Mouse (Mus musculus) heart, postnatal 14 days (tissue): ENCODE results near the gene Zfp617. TPM values are rescaled to one million over a fixed set of nuclear protein-coding genes. Genes with fewer than 3 reads are reported as not detected.
"Not testable (repeated sequence)": the region's sequence is repeated elsewhere in the genome, so short reads cannot be mapped to it uniquely, and the experiment has no call there.

Source experiments
- DNase-seq, 2 experiments: peaks; one replicate each; pipeline ENCODE4 v3.0.0; 2021 to 2022
- intact Hi-C: fragments of 180-260 bp; cut with DNase I; formaldehyde crosslinking; loops from one replicate; pipeline ENCODE4 v1.15.1; 2025
- total RNA-seq, 2 experiments: library from RNA; stranded (reverse); gene quantifications; 2 replicates each; pipeline ENCODE4 v1.2.3; 2021

Gene Zfp617
- total RNA-seq, 2 experiments from 2014 or later: 25.9 to 29.0 TPM

DNA sequence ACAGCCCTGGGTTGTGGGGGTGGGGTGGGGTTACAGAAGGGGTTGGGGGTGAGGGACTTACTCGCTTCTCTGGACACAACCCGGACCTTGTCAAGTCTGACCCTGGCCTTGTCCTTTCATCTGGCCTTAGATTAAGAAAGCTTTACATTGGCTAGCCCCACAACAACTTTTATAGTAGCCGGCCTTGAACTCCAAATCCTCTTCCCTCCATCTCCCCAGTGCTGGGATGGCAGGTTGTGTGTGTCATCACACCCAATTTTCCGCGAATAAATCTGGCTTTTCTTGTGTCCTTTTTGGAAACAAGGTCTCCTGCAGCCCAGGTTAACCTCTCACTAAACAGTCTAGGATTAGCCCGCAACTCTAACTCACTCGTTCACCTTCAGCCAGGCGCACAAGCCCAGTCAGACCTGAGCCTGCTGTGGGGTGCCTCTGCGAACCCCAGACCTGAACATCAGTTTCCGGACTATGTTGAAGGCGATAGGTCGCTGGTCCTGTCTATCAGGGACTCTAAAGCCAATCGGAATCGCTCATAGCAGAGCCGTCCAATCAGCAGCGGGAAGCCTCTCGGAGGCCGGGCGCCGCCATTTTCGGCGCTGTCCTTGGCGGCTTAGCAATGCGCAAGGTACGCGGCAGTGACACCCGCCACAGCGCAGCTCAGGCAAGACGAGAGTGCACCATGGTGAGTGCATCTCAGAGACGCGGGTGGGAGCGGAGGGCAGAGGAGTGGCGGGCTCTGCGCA lies 42.2 kb downstream of the Zfp617 start, which contains the start of gene Zfp961:
Zfp961 (plus strand) TSS at position 557 of the 740 bp plus-strand sequence.
- DNase-seq: peak; percentile 98
- intact Hi-C loops: loop anchor here (1.0 kb wide), 1 partner anchor 27 kb away; no protein-coding TSS in a partner anchor

DNA sequence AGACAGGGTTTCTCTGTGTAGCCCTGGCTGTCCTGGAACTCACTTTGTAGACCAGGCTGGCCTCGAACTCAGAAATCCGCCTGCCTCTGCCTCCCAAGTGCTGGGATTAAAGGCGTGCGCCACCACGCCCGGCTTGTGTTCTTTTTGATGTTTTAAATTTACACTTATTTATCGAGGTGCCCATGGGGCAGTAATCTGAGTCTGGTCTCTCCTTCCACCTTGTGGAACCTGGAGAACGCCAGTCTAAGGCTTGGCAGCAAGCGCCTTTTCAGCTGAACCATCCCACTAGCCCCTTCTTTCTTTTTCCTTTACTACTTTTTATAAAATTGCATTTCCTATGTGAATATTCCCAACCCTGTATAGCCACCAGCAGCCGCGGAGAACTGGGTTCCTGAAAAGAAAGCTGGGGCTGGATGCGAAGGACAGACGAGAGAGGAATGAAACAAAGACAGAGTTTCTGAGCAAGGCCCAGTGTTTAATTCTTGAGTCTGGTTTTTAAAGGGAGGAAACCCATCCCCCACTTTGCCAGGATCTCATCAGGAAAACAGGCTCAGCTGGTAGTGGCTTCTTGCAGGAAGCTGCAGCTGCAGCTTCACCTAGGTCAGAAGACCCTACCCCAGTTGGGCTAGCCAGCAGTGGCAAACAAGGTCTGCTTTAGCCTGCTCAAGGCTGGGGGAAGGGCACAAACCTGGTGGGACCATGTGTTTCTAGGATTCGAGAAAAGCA lies 43.2 kb downstream of the Zfp617 start:
- intact Hi-C loops: no loop called here
- DNase-seq: peak in 1 of 2 experiments; percentile 8

DNA sequence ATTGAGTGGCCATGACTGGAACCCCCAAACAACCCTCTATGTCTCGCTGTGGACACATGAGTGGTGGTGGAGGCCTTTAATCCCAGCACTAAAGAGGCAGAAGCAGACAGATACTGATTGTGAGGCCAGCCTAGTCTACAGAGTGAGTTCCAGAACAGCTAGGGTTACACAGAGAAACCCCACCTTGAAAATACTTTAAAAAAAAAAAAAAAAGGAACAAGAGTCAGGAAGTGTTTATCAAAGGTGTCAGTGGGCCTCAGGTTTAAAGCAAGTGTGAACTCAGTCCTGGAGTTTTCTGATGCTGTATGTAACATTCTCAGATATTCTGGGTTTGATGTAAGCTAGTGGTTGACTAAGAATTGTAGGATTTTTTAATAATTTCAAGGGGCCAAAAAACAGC lies 44.1 kb downstream of the Zfp617 start:
- intact Hi-C loops: no loop called here
- DNase-seq: no peak

DNA sequence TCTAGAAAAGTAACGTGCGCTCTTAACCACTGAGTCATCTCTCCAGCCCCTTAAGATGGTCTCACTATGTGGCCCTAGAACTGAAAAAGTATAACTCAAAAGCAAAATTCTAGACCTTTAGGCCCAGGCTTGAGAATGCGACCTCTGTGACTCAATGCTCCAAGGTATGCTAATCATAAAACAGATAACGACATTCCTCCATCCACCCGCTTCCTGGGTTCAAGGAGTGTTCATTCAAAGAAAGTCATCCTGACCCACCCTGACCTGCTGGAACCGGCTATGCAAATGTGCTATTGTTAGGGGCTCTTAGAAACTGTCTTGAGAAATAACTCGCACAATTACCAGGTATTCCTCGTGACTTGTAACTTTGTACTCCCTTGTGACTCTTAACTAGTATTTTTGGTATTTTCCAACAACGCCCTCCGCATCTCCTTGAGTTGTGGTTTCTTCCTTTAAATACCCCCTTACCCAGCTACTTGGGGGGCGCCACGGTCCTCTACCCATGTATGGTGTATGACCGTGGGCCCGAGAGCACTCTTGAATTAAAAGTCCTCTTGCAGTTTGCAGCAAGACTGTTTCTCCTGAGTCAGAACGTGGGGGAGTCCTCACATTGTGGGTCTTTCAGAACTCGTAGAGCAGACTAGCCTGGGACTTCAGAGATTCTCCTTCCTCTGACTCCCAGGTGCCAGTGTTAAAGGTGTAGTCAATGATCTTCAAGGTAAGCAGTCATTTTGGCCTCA lies 44.7 kb downstream of the Zfp617 start:
- intact Hi-C loops, DNase-seq: not testable (repeated sequence)

DNA sequence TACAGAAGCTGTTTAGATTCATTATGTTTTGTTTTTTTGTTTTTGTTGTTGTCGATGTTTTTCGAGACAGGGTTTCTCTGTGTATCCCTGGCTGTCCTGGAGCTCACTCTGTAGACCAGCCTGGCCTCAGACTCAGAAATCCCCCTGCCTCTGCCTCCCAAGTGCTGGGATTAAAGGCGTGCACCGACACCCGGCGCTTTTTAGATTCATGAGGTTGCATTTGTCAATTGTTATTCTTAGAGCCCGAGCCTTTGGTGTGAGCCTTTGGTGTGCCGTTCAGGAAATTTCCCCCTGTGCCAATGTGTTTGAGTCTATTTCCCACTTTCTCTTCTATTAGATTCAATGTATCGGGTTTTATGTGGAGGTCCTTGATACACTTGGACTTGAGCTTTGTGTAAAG lies 46.2 kb downstream of the Zfp617 start:
- intact Hi-C loops: no loop called here

DNA sequence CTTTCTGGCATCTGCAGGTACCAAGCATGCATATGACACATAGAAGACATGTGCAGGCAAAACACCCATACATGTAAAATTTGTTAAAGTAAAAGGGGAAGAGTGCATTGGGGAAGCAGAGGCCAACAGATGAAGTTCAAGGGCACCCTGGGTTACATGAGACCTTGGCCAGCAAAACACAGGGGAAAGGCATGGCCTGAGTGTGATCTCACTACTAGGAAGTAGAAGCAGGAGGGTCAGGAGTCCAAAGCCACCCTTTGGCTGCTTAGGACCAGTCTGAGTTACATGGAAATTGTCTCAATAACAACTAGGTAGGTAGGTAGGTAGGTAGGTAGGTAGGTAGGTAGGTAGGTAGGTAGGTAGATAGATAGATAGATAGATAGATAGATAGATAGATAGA lies 52.0 kb downstream of the Zfp617 start:
- intact Hi-C loops: no loop called here

More for the DNA sequence above, 46.2 kb downstream of the Zfp617 start:
- no peak for DNase-seq

DNA sequence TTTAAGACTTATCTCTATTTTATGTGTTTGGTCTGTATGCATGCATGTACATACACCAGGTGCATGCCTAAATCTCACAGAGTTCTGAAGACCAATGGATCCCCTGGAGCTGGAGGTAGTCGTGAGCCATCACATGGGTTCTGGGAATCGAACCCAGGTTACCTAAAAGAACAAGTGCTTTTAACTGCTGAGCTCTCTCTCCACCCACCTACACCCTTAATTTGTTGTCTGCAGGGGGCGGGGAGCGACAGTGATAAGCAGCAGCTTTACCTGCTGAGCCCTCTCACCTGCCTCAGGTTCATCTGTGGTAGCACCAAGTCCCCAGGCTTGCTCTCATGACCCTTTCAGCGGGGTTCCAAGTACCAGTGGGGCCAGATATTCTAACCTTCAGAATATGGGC lies 53.4 kb downstream of the Zfp617 start:
- no peak for DNase-seq
- intact Hi-C loops: no loop called here

More for the DNA sequence above, 52.0 kb downstream of the Zfp617 start:
- no peak for DNase-seq

DNA sequence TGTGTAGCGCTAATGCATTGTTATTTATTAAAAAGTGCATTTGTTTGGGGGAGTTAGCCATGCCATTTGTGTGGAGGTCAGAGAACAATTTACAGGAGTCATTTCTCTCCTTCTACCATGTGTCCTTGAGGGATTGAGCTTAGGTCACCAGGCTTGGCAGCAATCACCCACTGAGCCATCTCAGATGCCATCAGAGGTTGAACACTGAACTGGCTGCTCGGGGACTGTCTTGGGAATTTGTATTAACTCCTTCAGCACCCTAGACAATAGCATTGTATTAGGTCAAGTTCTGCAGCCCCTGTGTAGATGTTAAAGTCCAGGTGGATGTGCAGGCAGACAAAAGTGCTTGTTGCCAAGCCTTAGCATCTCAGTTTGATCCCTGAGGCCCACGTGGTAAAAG lies 55.6 kb downstream of the Zfp617 start:
- DNase-seq: no peak
- intact Hi-C loops: no loop called here

DNA sequence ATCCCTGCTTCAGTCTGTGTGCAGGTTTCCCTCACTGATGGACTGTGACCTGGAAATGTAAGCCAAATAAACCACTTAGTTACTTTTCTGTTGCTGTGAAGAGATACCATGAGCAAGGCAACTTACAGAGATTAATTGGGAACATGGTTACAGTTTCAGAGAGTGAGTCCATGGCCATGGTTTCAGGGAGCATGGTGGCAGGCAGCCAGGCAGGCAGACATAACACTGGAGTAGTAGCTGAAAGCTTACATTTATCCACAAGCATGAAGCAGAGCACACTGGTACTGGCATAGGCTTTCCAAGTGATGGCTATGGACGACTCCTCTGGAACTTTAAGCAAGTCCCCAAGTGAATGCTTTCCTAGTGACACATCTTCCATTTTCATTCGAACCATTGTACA lies 56.7 kb downstream of the Zfp617 start:
- no peak for DNase-seq
- intact Hi-C loops: no loop called here

DNA sequence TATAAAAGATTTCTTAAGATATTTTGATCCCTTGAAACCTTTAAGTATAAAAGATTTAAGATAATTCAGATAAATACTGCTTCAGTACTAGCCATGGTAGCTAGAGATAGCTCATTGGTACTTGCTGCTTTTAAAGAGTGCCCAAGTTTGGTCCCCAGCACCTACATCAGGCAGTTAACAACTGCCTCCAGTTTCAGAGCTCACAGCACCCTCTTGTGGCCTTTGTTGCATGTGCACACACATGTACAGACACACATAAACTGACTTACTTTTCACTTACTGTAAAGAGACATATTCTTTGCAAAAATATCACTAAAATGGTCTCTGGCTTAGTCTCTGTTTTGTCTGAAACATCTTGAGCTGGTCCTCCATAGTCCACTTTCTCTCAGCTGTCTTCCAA lies 58.0 kb downstream of the Zfp617 start:
- DNase-seq: no peak
- intact Hi-C loops: no loop called here

DNA sequence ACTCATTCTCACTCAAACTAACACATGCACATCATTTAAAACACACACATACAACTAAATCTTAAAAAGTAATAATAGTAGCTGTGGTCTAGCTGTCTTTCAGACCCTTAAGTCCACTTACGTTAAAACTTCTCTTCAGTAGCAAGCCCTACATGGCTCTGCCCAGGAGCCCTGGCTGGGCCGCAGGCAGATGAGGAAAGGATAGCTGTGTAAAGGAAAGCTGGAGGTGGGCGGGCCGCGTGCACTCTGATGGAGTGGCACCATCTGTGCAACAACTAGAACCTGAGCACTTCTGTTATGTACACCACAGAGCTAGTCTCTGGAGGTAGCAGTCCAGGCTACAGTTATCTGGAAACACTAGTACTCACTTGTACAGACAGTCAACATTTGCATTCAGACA lies 58.8 kb downstream of the Zfp617 start:
- no peak for DNase-seq
- intact Hi-C loops: no loop called here

DNA sequence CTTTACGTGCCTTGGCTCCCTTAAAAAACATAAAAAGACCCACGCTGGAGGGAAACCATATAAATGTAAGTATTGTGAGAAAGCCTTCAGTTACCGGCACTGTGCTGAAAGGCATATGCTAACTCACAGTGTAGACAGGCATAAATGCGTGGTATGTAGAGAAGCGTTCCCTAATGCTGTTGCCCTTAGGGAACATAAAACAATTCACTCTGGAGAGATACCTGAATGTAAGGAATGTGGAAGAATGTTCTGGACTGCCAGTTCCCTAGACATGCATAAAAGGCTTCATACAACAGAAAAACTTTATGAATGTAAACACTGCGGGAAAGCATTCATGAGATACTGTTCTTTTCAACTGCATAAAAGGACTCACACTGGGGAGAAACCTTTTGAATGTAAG lies 59.7 kb downstream of the Zfp617 start:
- DNase-seq: no peak
- intact Hi-C loops: no loop called here

DNA sequence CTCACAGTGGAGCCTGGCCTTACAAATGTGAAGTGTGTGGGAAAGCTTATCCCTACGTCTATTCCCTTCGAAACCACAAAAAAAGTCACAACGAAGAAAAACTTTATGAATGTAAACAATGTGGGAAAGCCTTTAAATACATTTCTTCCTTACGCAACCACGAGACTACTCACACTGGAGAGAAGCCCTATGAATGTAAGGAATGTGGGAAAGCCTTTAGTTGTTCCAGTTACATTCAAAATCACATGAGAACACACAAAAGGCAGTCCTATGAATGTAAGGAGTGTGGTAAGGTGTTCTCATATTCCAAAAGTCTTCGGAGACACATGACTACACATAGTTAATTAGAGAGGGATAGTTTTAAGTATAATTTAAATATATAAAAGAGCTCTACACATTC lies 60.2 kb downstream of the Zfp617 start:
- DNase-seq: no peak
- intact Hi-C loops: no loop called here

DNA sequence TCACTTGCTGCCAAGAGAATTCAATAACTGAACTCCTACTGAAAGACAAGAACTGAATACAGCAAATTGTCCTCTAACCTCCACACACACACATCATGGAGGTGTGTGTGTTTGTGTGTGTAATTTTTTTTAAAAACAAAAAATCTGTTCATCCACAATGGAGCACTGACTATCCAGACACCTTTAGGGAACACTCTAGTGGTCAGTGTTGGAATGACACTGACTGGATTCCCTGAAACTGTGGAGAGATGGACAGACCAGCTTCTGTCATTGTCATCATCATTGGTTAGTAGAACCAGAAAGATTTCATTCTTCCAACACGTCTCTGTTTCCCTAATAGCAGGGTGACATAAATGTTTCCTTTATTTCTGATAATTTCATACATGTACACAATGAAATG lies 63.5 kb downstream of the Zfp617 start:
- intact Hi-C loops: loop anchor here (5.0 kb wide), 2 partner anchors 50 to 65 kb away; partner anchors contain the start of genes Zfp617 and Zfp882
- DNase-seq: peak in 1 of 2 experiments; percentile 60

DNA sequence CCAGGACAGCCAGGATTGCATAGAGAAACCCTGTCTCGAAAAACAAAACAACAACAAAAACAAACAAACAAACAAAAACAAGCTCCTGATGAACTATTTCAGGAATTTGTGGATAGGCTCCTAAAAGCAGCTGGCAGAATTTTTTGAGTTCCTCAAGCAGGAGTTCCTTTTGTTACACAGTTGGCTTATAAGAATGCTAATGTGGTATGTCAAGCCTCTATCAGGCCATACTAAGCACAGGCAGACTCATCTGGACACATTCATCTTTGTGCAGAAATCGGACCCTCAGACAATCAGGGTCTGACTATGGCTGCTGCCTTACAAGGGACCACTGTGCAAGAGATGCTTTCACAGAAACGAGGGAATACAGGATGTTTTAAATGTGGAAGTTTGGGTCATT lies 65.8 kb downstream of the Zfp617 start:
- no peak for DNase-seq
- intact Hi-C loops: loop anchor here (5.0 kb wide), 2 partner anchors 52 to 67 kb away; partner anchors contain the start of genes Zfp617 and Zfp882

DNA sequence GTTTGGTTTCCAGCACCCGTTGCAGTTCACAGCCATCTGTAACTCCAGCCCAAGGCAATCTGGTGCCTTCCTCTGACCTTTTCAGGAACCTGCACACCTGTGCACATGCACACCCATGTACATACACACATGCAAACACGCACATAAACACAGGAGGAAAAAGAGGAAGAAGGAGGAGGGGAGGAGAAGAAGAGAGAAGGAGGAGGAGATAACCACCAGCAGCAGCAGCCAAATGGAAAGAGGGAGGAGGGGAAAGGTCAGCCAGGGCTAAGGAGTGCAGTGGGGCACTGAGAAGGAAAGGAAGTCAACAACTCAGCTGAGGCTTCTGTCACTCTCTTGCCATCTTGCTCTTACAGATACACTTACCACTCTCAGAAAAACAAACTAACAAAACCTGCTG lies 72.6 kb downstream of the Zfp617 start:
- DNase-seq: peak in 1 of 2 experiments; percentile 8
- intact Hi-C loops: no loop called here

DNA sequence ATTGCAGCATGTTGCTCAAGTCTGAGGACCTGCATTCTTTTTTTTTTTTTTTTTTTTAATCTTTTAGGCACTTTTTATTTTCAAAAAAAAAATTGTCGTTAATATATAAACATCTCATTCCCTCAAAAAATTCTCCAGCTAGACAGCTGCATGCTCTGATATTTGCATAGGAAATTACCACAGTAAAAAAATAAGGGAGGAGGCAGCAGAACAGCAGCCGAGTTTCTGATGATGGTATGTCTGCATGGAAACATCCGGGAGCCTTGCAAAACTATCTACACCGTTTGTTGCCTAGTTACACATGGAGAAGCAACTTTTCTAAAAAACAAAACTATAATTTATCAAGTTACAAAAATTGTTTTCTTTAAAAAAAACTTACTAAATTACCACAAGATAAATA lies 73.0 kb downstream of the Zfp617 start:
- intact Hi-C loops: no loop called here
- DNase-seq: no peak
